Mouse (Mus musculus) midbrain, embryonic 10.5 days (tissue): Measurements from ENCODE around the gene Ufl1. TPM values are rescaled to one million over a fixed set of nuclear protein-coding genes. Genes with fewer than 3 reads are reported as not detected.
"Not testable (repeated sequence)": the region's sequence is repeated elsewhere in the genome, so short reads cannot be mapped to it uniquely, and the experiment has no call there.

ENCODE experiments used
- DNase-seq: peaks from one replicate; pipeline ENCODE4 v3.0.0-alpha.2; 2017; ENCODE audit warnings: low spot score
- H3K27ac ChIP-seq: fragments of 300-500 bp; sonication (generic); replicated peaks from 2 replicates; pipeline ENCODE4 v1.5.1; 2016; ENCODE audit warnings: mild to moderate bottlenecking
- H3K27me3 ChIP-seq: fragments of 300-500 bp; sonication (generic); 2 replicates; pipeline ENCODE4 v1.6.1; 2016; ENCODE audit warnings: low read depth, mild to moderate bottlenecking; ENCODE audit not compliant: poor library complexity, severe bottlenecking
- H3K36me3 ChIP-seq: fragments of 300-500 bp; sonication (generic); 2 replicates; pipeline ENCODE4 v1.6.1; 2016; ENCODE audit warnings: mild to moderate bottlenecking, moderate library complexity
- H3K4me1 ChIP-seq: fragments of 300-500 bp; sonication (generic); 2 replicates; pipeline ENCODE4 v1.6.1; 2016
- H3K4me3 ChIP-seq: fragments of 300-500 bp; sonication (generic); 2 replicates; pipeline ENCODE4 v1.5.1; 2016; ENCODE audit warnings: mild to moderate bottlenecking, moderate library complexity
- H3K9me3 ChIP-seq: fragments of 300-500 bp; sonication (generic); replicated peaks from 2 replicates; pipeline ENCODE4 v1.6.1; 2016; ENCODE audit warnings: mild to moderate bottlenecking
- WGBS: fragments of 180-500 bp; shearing (Covaris S2); methylation state at CpG from one replicate; pipeline ENCODE4 v1.1.7; 2016; 5-methylcytosine and 5-hydroxymethylcytosine counted together
- polyA plus RNA-seq: library from polyadenylated mRNA; unstranded; fragments of >200 nt; fragmentation: Nextera tagmentation; extraction: Ambion mirVana; gene quantifications from 2 replicates; pipeline ENCODE4 v1.2.1, GENCODE M21; 2016

The Ufl1 gene
- polyA plus RNA-seq, 1 experiment from 2014 or later = 38.4 TPM

GRCm38 (mm10) chr4:25233767-25234166 is 47.9 kb downstream of the Ufl1 start:
- H3K9me3 ChIP-seq, H3K27me3 ChIP-seq, H3K36me3 ChIP-seq, DNase-seq, H3K4me1 ChIP-seq, H3K4me3 ChIP-seq, H3K27ac ChIP-seq: not testable (repeated sequence)
- 82% methylated on average over 1 of the region's 1 CpGs for WGBS

- Histone ChIP-seq H3K4me1 (peaks cover 2% of the 10 kb centered on the region), H3K36me3 (no peaks in the 10 kb centered on the region), H3K27me3 (no peaks in the 10 kb centered on the region), H3K4me3 (no peak overlapping the region), H3K9me3 (no peaks in the 10 kb centered on the region), H3K27ac (no peak overlapping the region)
- DNase-seq = no peak
- 95% methylated on average over 3 of the region's 3 CpGs for WGBS
These were observed 49.1 kb downstream of the Ufl1 start for GRCm38 (mm10) chr4:25232546-25232945.

- H3K4me3 ChIP-seq = no peak overlapping the region
- no peak overlapping the region for H3K27ac ChIP-seq
- no peaks in the 10 kb centered on the region for H3K27me3 ChIP-seq
- no peaks in the 10 kb centered on the region for H3K36me3 ChIP-seq
- peaks cover 8% of the 10 kb centered on the region for H3K4me1 ChIP-seq
- no peaks in the 10 kb centered on the region for H3K9me3 ChIP-seq
- 11% methylated on average over 1 of the region's 1 CpGs for WGBS
- DNase-seq = no peak
These were observed 54.1 kb downstream of the Ufl1 start for GRCm38 (mm10) chr4:25227527-25227926.

- no peaks in the 10 kb centered on the region for H3K27me3 ChIP-seq
- no peaks in the 10 kb centered on the region; the same call in 1 of the 2 replicates for H3K4me1 ChIP-seq
- H3K36me3 ChIP-seq = no peaks in the 10 kb centered on the region
- DNase-seq = no peak
- no peaks in the 10 kb centered on the region for H3K9me3 ChIP-seq
- H3K27ac ChIP-seq = no peak overlapping the region
- H3K4me3 ChIP-seq = no peak overlapping the region
These were observed 59.7 kb downstream of the Ufl1 start for GRCm38 (mm10) chr4:25221927-25222326.

- no peak for DNase-seq
- H3K27me3 ChIP-seq = no peaks in the 10 kb centered on the region
- no peak overlapping the region for H3K4me3 ChIP-seq
- no peaks in the 10 kb centered on the region for H3K9me3 ChIP-seq
- no peak overlapping the region for H3K27ac ChIP-seq
- WGBS = 60% methylated on average over 5 of the region's 5 CpGs
- H3K36me3 ChIP-seq = no peaks in the 10 kb centered on the region
- no peaks in the 10 kb centered on the region for H3K4me1 ChIP-seq
These were observed 68.2 kb downstream of the Ufl1 start for GRCm38 (mm10) chr4:25213451-25213850.

- no peak overlapping the region for H3K4me3 ChIP-seq
- H3K27me3 ChIP-seq = no peaks in the 10 kb centered on the region
- H3K9me3 ChIP-seq = no peaks in the 10 kb centered on the region
- DNase-seq = no peak
- H3K36me3 ChIP-seq = no peaks in the 10 kb centered on the region
- WGBS = 74% methylated on average over 4 of the region's 4 CpGs
- no peak overlapping the region for H3K27ac ChIP-seq
- H3K4me1 ChIP-seq = no peaks in the 10 kb centered on the region
These were observed 75.5 kb downstream of the Ufl1 start for GRCm38 (mm10) chr4:25206166-25206565.

Other genes starting within 250 kb of the Ufl1 start
- gene Fhl5, start 38.9 kb downstream of the Ufl1 start, polyA plus RNA-seq = not detected in 2 replicates